In genomic region chr9:88277031-88277430, GRCm38 (mm10) we compare ENCODE assay signal across 20 mouse cellular contexts. TPM values are rescaled to one million over a fixed set of nuclear protein-coding genes. Genes with fewer than 3 reads are reported as not detected.
DNase-seq lines count a peak whose midpoint lies in the region; ATAC-seq lines count a peak whose summit lies in the region.
"Had no signal": no experiment of that assay in that cellular context is flagged by ENCODE, and none has a peak within 500 bp of the region (broad histone marks: within the 10 kb centered on the region; RNA-seq: fewer than 3 reads in every experiment).

No protein-coding gene starts in this region.

- H3K27me3 ChIP-seq in heart, embryonic 15.5 days = no peaks in the 10 kb centered on the region
- H3K27me3 ChIP-seq: embryonic facial prominence, embryonic 12.5 days; liver, embryonic 12.5 days; lung, embryonic 15.5 days had no signal

- H3K9ac ChIP-seq in heart, embryonic 15.5 days = no peak overlapping the region
- H3K9ac ChIP-seq: embryonic facial prominence, embryonic 12.5 days; liver, embryonic 12.5 days; lung, embryonic 15.5 days had no signal

- H3K36me3 ChIP-seq in heart, embryonic 15.5 days = no peaks in the 10 kb centered on the region
- H3K36me3 ChIP-seq: embryonic facial prominence, embryonic 12.5 days; forebrain, embryonic 10.5 days; hindbrain, embryonic 10.5 days; limb, embryonic 10.5 days; liver, embryonic 12.5 days; lung, embryonic 15.5 days had no signal

- WGBS in heart, embryonic 15.5 days = 51% methylated on average over 6 of the region's 6 CpGs

- peak overlapping the region; percentile 82 for H3K27ac ChIP-seq in heart, embryonic 15.5 days
- H3K27ac ChIP-seq: embryonic facial prominence, embryonic 12.5 days; forebrain, embryonic 10.5 days; hindbrain, embryonic 10.5 days; limb, embryonic 10.5 days; liver, embryonic 12.5 days; lung, embryonic 15.5 days had no signal

- ATAC-seq in heart, embryonic 15.5 days (replicated peaks; ENCODE audit: insufficient number of reproducible peaks, insufficient read depth, low FRiP score, low read depth) = no peak
- ATAC-seq: liver, embryonic 12.5 days had no signal

- intact Hi-C loops in left cerebral cortex, postnatal 10 days (cut with DNase I) = no loop called here

- H3K4me3 ChIP-seq in heart, embryonic 15.5 days = no peak overlapping the region
- H3K4me3 ChIP-seq: embryonic facial prominence, embryonic 12.5 days; forebrain, embryonic 10.5 days; hindbrain, embryonic 10.5 days; limb, embryonic 10.5 days; liver, embryonic 12.5 days; lung, embryonic 15.5 days had no signal

- no peak overlapping the region for H3K4me2 ChIP-seq in heart, embryonic 15.5 days
- H3K4me2 ChIP-seq: embryonic facial prominence, embryonic 12.5 days; liver, embryonic 12.5 days; lung, embryonic 15.5 days had no signal

- no peaks in the 10 kb centered on the region for H3K9me3 ChIP-seq in heart, embryonic 15.5 days (replicated peaks)
- H3K9me3 ChIP-seq: embryonic facial prominence, embryonic 12.5 days; forebrain, embryonic 10.5 days; hindbrain, embryonic 10.5 days; limb, embryonic 10.5 days; liver, embryonic 12.5 days; lung, embryonic 15.5 days had no signal

- peaks cover 27% of the 10 kb centered on the region for H3K4me1 ChIP-seq in heart, embryonic 15.5 days (replicated peaks)
- H3K4me1 ChIP-seq: embryonic facial prominence, embryonic 12.5 days; forebrain, embryonic 10.5 days; hindbrain, embryonic 10.5 days; limb, embryonic 10.5 days; liver, embryonic 12.5 days; lung, embryonic 15.5 days had no signal

- peak; percentile 20 for DNase-seq in adrenal gland, adult 2 months
- no peak for DNase-seq in adrenal gland, postnatal 25 days
- peak; percentile 5 to 15 for DNase-seq in left cerebral cortex, adult 18-20 months (ENCODE audit: low spot score in 2 of 2)
- no peak for DNase-seq in left cerebral cortex, postnatal 10 days (ENCODE audit: extremely low spot score in 1 of 2, low spot score in 2 of 2)
- peak; percentile 82 for DNase-seq in NIH3T3 (ENCODE audit: low read depth)
- no peak for DNase-seq in cerebellum, postnatal 10 days
- no peak for DNase-seq in spleen, postnatal 14 days (ENCODE audit: low spot score in 2 of 2)
- DNase-seq: B cell, adult 2 months; cerebellum, adult 11 months; kidney, adult 9 months; kidney, postnatal 4 days; layer of hippocampus, postnatal 36 days; thymus, postnatal 4 days had no signal

RNA-seq across cellular contexts. Expression of gene Nt5e, which starts 50.0 kb away (rescaled TPM):
- 10 to 100 TPM; 11.1 to 13.6 TPM for total RNA-seq in adrenal gland, adult 2 months (2021)
- 1.6 and 4.1 TPM in 2 replicates for polyA plus RNA-seq in adrenal gland, adult 2 months (2012; rRNA removed)
- total RNA-seq in adrenal gland, postnatal 25 days (2021) = 11.4 and 12.3 TPM in 2 replicates
- total RNA-seq in left cerebral cortex, adult 18-20 months (2021) = 1 to 10 TPM; 2.6 to 3.6 TPM
- 1 to 10 TPM; 3.9 to 5.1 TPM for total RNA-seq in left cerebral cortex, postnatal 10 days (2021)
- polyA plus RNA-seq in heart, embryonic 15.5 days (2015; fragmentation: Nextera tagmentation; extraction: Ambion mirVana) = 4.4 and 5.0 TPM in 2 replicates

Comparison
In these comparisons a context has a peak if more than half of its experiments do, and no peak if none do; other contexts are left out.
1. DNase-seq: peak in adrenal gland, adult 2 months (single experiment), left cerebral cortex, adult 18-20 months (2 of 2) and NIH3T3 (single experiment); none in adrenal gland, postnatal 25 days (single experiment), left cerebral cortex, postnatal 10 days (0 of 2), cerebellum, postnatal 10 days (0 of 2) and spleen, postnatal 14 days (0 of 2).